Mouse (Mus musculus): ENCODE results near the gene Cc2d1a.

Gene Cc2d1a

GRCm38 (mm10) chr8:84176560-84176959 lies 28.8 kb upstream of the Cc2d1a start:
- DNase-seq: no peak

GRCm38 (mm10) chr8:84173861-84174260 lies 26.1 kb upstream of the Cc2d1a start:
- no peak for DNase-seq

- no peak for DNase-seq
Measured at GRCm38 (mm10) chr8:84170096-84170495, 22.4 kb upstream of the Cc2d1a start.

- DNase-seq: no peak
Measured at GRCm38 (mm10) chr8:84167696-84168095, 20.0 kb upstream of the Cc2d1a start.

GRCm38 (mm10) chr8:84157620-84158019 lies 9.9 kb upstream of the Cc2d1a start:
- DNase-seq: no peak

GRCm38 (mm10) chr8:84149181-84149580 lies 1.4 kb upstream of the Cc2d1a start:
- DNase-seq: no peak

- no peak for DNase-seq
Measured at GRCm38 (mm10) chr8:84148531-84148850, 755 bp upstream of the Cc2d1a start.

GRCm38 (mm10) chr8:84147324-84147766 lies 391 bp downstream of the Cc2d1a start:
- DNase-seq: peak; percentile 18

GRCm38 (mm10) chr8:84144636-84145245 lies 3.0 kb downstream of the Cc2d1a start:
- DNase-seq: no peak

GRCm38 (mm10) chr8:84140838-84141237 lies 6.9 kb downstream of the Cc2d1a start:
- DNase-seq: no peak

GRCm38 (mm10) chr8:84137848-84138247 lies 9.9 kb downstream of the Cc2d1a start:
- DNase-seq: no peak

- no peak for DNase-seq
Measured at GRCm38 (mm10) chr8:84132225-84132624, 15.5 kb downstream of the Cc2d1a start.

- DNase-seq: peak; percentile 26
Measured at GRCm38 (mm10) chr8:84130806-84131205, 16.9 kb downstream of the Cc2d1a start.

- no peak for DNase-seq
Measured at GRCm38 (mm10) chr8:84128277-84128676, 19.5 kb downstream of the Cc2d1a start.

GRCm38 (mm10) chr8:84127202-84127901 lies 20.4 kb downstream of the Cc2d1a start:
- no peak for DNase-seq

- no peak for DNase-seq
Measured at GRCm38 (mm10) chr8:84126742-84127141, 21.0 kb downstream of the Cc2d1a start.

GRCm38 (mm10) chr8:84125656-84126055 lies 22.1 kb downstream of the Cc2d1a start, which contains the start of gene Podnl1:
Podnl1 (plus strand) TSS chr8:84125989.
- DNase-seq: no peak

- DNase-seq: no peak
Measured at GRCm38 (mm10) chr8:84122151-84122550, 25.6 kb downstream of the Cc2d1a start.

GRCm38 (mm10) chr8:84115646-84116045 lies 32.1 kb downstream of the Cc2d1a start:
- no peak for DNase-seq

- DNase-seq: no peak
Measured at GRCm38 (mm10) chr8:84106216-84107040, 41.3 kb downstream of the Cc2d1a start.

- DNase-seq: no peak
Measured at GRCm38 (mm10) chr8:84105676-84106075, 42.1 kb downstream of the Cc2d1a start.

- peak; percentile 100 for DNase-seq
Measured at GRCm38 (mm10) chr8:84104697-84105609, 42.8 kb downstream of the Cc2d1a start, which contains the start of gene Dcaf15. Dcaf15 (minus strand) TSS chr8:84104768.

GRCm38 (mm10) chr8:84104221-84104620 lies 43.5 kb downstream of the Cc2d1a start:
- DNase-seq: peak; percentile 87

Data from embryo, embryonic 11 days (tissue).